Mouse (Mus musculus) thymus, adult 2 months (tissue): ENCODE results near the gene Rps11. TPM values are rescaled to one million over a fixed set of nuclear protein-coding genes. Genes with fewer than 3 reads are reported as not detected.

Source experiments
- DNase-seq: peaks from one replicate; pipeline ENCODE4 v3.0.0; 2021
- H3K27ac ChIP-seq: fragments of 200-500 bp; 2 replicates; pipeline ENCODE4 v1.5.1; 2012; ENCODE audit warnings: low read length, control low read depth; ENCODE audit not compliant: control insufficient read depth, insufficient read depth
- H3K27me3 ChIP-seq: fragments of 200-500 bp; 2 replicates; pipeline ENCODE4 v1.6.1; 2012; ENCODE audit warnings: mild to moderate bottlenecking, low read length, moderate library complexity, mixed read lengths; ENCODE audit not compliant: control insufficient read depth, insufficient read depth
- H3K36me3 ChIP-seq: fragments of 200-500 bp; 2 replicates; pipeline ENCODE4 v1.6.1; 2012; ENCODE audit warnings: mild to moderate bottlenecking, low read length, moderate library complexity; ENCODE audit not compliant: control insufficient read depth, insufficient read depth
- H3K4me1 ChIP-seq: fragments of 200-500 bp; replicated peaks from 2 replicates; pipeline ENCODE4 v1.6.1; 2012; ENCODE audit warnings: low read length; ENCODE audit not compliant: control insufficient read depth, insufficient read depth
- H3K4me3 ChIP-seq: fragments of 200-500 bp; 2 replicates; pipeline ENCODE4 v1.5.1; 2012; ENCODE audit warnings: mild to moderate bottlenecking, low read length, control low read depth, moderate library complexity; ENCODE audit not compliant: control insufficient read depth, insufficient read depth
- CTCF ChIP-seq: fragments of 200-500 bp; IDR thresholded peaks from 2 replicates; pipeline ENCODE4 v1.5.1; 2012; ENCODE audit warnings: mild to moderate bottlenecking, control low read depth, low read length, moderate library complexity, borderline replicate concordance; ENCODE audit not compliant: control insufficient read depth, poor library complexity, insufficient read depth; ENCODE audit errors: extremely low read depth
- POLR2A ChIP-seq: fragments of 200-500 bp; IDR thresholded peaks from 2 replicates; pipeline ENCODE4 v1.6.1; 2012; ENCODE audit warnings: mild to moderate bottlenecking, low read length, control low read depth, moderate library complexity; ENCODE audit not compliant: control insufficient read depth, poor library complexity, insufficient read depth; ENCODE audit errors: extremely low read depth
- WGBS: fragments of 180-500 bp; shearing (Covaris S2); methylation state at CpG from one replicate; pipeline ENCODE4 v1.1.7; 2018; 5-methylcytosine and 5-hydroxymethylcytosine counted together
- polyA plus RNA-seq: library from polyadenylated mRNA; depleted of rRNA; stranded (reverse); fragments of >200 nt; gene quantifications from 2 replicates; pipeline ENCODE4 v1.2.3, GENCODE M21; 2012

Rps11 gene
- polyA plus RNA-seq, 1 experiment, result 343 TPM

DNA sequence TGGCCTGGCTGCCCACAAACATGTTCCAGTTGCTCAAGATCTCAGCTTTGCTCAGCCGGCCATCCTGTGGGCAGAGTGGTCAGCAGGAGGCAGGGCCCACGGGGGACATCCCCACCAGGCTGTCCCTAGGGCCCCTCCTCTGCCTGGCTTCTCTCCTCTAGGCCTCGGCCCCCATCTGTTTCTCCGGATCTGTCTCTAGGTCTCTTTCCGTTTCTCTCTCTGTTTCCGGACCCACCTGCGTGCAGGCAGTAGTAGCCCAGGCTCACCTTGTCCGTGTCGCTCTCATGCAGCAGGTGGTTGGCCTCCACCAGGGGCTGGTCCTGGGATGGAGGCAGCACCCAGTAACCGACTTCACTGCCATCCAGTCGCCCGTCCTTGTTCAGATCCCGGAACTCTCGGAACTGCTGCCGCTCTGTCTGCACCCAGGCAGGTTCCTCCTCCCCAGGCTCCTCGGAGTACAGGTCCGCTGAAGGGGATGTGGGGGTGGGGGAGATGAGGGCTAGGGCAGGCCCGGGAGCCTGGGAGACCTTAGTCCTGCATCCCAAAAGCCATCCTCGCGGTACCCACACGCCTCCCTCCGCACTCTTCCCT lies 40.8 kb downstream of the Rps11 start:
- TF ChIP-seq CTCF (no peak), POLR2A (no peak)
- DNase-seq, result peak; percentile 29
- peak overlapping the region; percentile 52 for H3K27ac ChIP-seq
- WGBS, result 37% methylated on average over 22 of the region's 22 CpGs
- peak overlapping the region; percentile 18 for H3K4me3 ChIP-seq
- no peaks in the 10 kb centered on the region for H3K36me3 ChIP-seq
- no peaks in the 10 kb centered on the region for H3K27me3 ChIP-seq
- peaks cover 27% of the 10 kb centered on the region for H3K4me1 ChIP-seq

DNA sequence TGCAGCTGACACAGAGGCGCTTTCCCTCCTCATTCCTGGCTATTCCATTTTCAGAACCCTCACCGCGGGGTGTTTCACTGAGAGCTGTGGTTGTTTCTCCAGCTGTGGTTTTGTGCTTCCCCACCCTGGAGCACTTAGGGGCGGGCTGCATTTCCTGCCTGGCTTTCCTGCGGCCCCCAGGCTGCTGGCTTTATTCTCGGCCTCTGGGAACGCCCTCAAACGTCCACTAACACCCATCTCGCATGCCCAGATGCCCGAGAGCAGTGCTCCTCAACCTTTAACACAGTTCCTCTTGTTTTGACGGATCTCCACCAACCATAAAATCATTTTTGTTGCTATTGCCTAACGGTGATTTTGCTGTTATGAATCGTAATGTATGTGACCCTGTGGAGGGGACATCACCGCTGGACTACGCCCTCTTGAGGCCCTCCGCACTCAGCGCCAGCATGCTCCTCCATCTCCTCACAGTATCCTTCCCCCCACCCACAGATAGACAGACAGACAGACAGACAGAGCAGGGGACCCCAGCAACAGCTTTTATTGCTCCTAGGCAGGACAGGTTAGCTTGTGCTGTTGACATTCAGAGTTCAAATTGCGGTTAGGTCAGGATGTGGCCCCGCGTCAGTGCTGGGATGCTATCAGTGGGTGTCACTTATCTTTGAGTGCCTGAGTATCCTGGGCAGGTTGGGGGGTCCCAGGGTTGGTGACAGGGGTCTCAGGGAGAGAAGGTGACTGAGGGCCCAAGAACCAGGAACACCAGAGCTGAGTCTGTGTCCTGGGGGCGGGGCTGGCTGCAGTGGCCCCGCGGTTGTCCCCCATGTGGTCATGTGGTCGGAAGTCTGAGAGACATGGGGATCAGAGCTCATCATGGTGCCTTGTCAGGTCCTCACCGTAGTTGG lies 41.6 kb downstream of the Rps11 start:
- no peak for TF ChIP-seq POLR2A
- TF ChIP-seq CTCF, result no peak
- no peaks in the 10 kb centered on the region for H3K36me3 ChIP-seq
- peaks cover 27% of the 10 kb centered on the region for H3K4me1 ChIP-seq
- peak; percentile 43 for DNase-seq
- peak overlapping the region; percentile 52 for H3K27ac ChIP-seq
- H3K4me3 ChIP-seq, result peak overlapping the region; percentile 18
- 5% methylated on average over 25 of the region's 25 CpGs for WGBS
- no peaks in the 10 kb centered on the region for H3K27me3 ChIP-seq

DNA sequence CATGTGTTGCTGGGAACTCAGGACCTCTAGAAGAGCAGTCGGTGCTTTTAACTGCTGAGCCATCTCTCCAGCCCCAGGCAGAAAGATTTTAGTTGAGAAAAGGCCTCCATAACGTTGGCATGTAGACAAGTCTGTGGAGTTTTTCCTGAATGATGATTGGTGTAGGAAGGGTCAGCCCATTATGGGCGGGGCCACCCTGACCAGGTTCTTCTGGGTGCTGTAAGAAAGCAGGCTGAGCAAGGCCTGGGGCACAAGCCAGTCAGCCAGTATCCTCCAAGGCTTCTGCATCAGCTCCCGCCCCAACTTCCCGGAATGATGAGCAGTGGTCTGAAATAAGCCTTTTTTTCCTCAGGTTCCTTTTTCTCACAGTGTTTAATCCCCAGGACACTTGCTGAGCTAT lies 43.2 kb downstream of the Rps11 start:
- Histone ChIP-seq H3K4me1 (peaks cover 27% of the 10 kb centered on the region), H3K27me3 (no peaks in the 10 kb centered on the region), H3K27ac (no peak overlapping the region), H3K36me3 (peaks cover 9% of the 10 kb centered on the region), H3K4me3 (no peak overlapping the region)
- TF ChIP-seq CTCF (no peak), POLR2A (no peak)
- 87% methylated on average over 5 of the region's 5 CpGs for WGBS
- no peak for DNase-seq

DNA sequence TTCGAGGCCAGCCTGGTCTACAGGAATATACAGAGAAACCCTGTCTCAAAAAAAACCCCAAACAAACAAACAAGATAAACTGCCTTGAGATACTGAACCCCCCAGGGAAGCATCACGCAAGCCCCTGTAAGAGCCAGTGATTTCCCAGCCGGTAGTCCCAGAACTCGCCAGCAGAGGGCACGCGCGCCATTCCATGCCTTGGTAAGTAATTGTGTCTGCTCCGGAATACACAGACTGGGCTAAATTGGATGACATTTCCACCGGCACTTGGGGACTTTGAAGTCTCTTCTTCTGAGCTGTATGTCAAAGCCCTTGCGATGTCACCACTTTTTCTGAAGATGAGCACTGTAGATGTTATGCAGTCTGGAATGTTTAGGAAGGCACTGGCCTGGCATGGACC lies 44.4 kb downstream of the Rps11 start:
- 2% methylated on average over 10 of the region's 10 CpGs for WGBS
- TF ChIP-seq POLR2A, result no peak
- peak; percentile 94 for TF ChIP-seq CTCF
- DNase-seq, result peak; percentile 93
- Histone ChIP-seq H3K27ac (no peak overlapping the region), H3K4me3 (no peak overlapping the region), H3K36me3 (peaks cover 13% of the 10 kb centered on the region), H3K27me3 (no peaks in the 10 kb centered on the region), H3K4me1 (peaks cover 27% of the 10 kb centered on the region)

DNA sequence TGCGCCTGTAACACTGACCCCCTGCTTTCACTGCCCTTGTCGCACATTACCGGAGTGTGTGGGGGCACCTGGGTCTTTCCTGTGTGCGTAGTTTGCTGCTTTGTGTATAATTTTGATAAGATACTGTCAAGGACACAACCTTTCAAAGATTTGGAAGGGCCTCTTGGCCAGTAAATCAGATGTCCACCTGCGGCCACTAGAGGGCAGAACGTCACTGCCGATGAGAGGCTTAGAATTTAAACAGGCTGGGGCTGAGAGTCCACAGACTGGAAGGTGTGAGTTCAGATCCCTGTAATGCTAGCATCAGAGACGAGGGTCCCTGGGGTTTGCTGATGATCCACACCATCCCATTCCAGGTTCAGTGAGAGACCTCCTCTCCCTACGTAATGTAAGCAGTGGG lies 45.7 kb downstream of the Rps11 start:
- Histone ChIP-seq H3K36me3 (peaks cover 15% of the 10 kb centered on the region), H3K27me3 (no peaks in the 10 kb centered on the region), H3K27ac (no peak overlapping the region), H3K4me3 (no peak overlapping the region), H3K4me1 (peaks cover 25% of the 10 kb centered on the region)
- 51% methylated on average over 9 of the region's 9 CpGs for WGBS
- DNase-seq, result peak; percentile 75
- TF ChIP-seq CTCF (peak; percentile 53; the same call in 1 of the 2 replicates), POLR2A (no peak)

DNA sequence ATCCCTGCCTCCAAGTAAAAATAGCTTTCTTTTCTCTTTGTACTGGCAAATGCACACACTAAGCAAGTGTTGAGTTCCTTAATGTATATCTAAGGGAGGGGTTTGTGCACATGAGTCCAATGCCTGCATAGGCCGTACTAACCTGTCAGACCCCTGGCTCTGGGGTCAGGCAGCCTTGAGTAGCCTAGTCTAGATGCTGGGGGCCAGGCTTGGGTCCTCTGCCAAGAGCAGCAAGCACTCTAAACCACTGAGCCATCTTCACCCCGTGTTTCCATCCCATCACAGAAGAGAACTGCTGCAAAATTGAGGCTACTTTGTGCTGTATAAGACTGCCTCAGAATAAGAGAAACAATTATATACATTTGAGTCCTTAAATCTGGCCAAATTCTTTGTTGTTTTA lies 46.4 kb downstream of the Rps11 start:
- no peak for DNase-seq
- Histone ChIP-seq H3K36me3 (peaks cover 15% of the 10 kb centered on the region), H3K4me3 (no peak overlapping the region), H3K4me1 (peaks cover 18% of the 10 kb centered on the region), H3K27me3 (no peaks in the 10 kb centered on the region), H3K27ac (no peak overlapping the region)
- TF ChIP-seq POLR2A (no peak), CTCF (no peak)
- WGBS, result 94% methylated on average over 2 of the region's 2 CpGs
